Mouse (Mus musculus): Measurements from ENCODE around the gene Maco1. TPM values are rescaled to one million over a fixed set of nuclear protein-coding genes. Genes with fewer than 3 reads are reported as not detected.

Gene Maco1
- total RNA-seq, 2 experiments from 2014 or later = 18.6 to 22.1 TPM

- DNase-seq (ENCODE audit: low spot score) = peak; percentile 65
- intact Hi-C loops (cut with DNase I) = no loop called here
Observed at GRCm38 (mm10) chr4:134779136-134779934, 73.8 kb downstream of the Maco1 start.

GRCm38 (mm10) chr4:134776246-134776645, 76.9 kb downstream of the Maco1 start:
- no peak for DNase-seq (ENCODE audit: low spot score)
- intact Hi-C loops (cut with DNase I) = no loop called here

GRCm38 (mm10) chr4:134775234-134775944, 77.8 kb downstream of the Maco1 start:
- intact Hi-C loops (cut with DNase I) = no loop called here
- no peak for DNase-seq (ENCODE audit: low spot score)

GRCm38 (mm10) chr4:134774126-134774525, 79.0 kb downstream of the Maco1 start:
- DNase-seq (ENCODE audit: low spot score) = no peak
- intact Hi-C loops (cut with DNase I) = no loop called here

GRCm38 (mm10) chr4:134772805-134773674, 80.1 kb downstream of the Maco1 start:
- DNase-seq (ENCODE audit: low spot score) = no peak
- intact Hi-C loops (cut with DNase I) = no loop called here

GRCm38 (mm10) chr4:134769891-134770290, 83.3 kb downstream of the Maco1 start:
- intact Hi-C loops (cut with DNase I) = loop anchor here (5.0 kb wide), 1 partner anchor 68 kb away; the partner anchor contains the start of gene Man1c1

GRCm38 (mm10) chr4:134769081-134769811, 83.9 kb downstream of the Maco1 start:
- intact Hi-C loops (cut with DNase I) = loop anchor here (5.0 kb wide), 1 partner anchor 67 kb away; the partner anchor contains the start of gene Man1c1
- no peak for DNase-seq (ENCODE audit: low spot score)

More at GRCm38 (mm10) chr4:134769891-134770290, 83.3 kb downstream of the Maco1 start:
- no peak for DNase-seq (ENCODE audit: low spot score)

- no peak for DNase-seq (ENCODE audit: low spot score)
- intact Hi-C loops (cut with DNase I) = loop anchor here (5.0 kb wide), 1 partner anchor 66 kb away; the partner anchor contains the start of gene Man1c1
Observed at GRCm38 (mm10) chr4:134768226-134768888, 84.8 kb downstream of the Maco1 start.

- intact Hi-C loops (cut with DNase I) = loop anchor here (5.0 kb wide), 1 partner anchor 65 kb away; the partner anchor contains the start of gene Man1c1
- peak; percentile 73 for DNase-seq (ENCODE audit: low spot score)
Observed at GRCm38 (mm10) chr4:134767426-134768225, 85.5 kb downstream of the Maco1 start, which contains the start of gene Ldlrap1. Gene Ldlrap1 (minus strand): TSS chr4:134768024.

- DNase-seq (ENCODE audit: low spot score) = no peak
- intact Hi-C loops (cut with DNase I) = loop anchor here (5.0 kb wide), 1 partner anchor 65 kb away; the partner anchor contains the start of gene Man1c1
Observed at GRCm38 (mm10) chr4:134766904-134767425, 86.2 kb downstream of the Maco1 start.

- intact Hi-C loops (cut with DNase I) = loop anchor here (5.0 kb wide), 1 partner anchor 64 kb away; the partner anchor contains the start of gene Man1c1
- DNase-seq (ENCODE audit: low spot score) = no peak
Observed at GRCm38 (mm10) chr4:134766277-134766676, 86.9 kb downstream of the Maco1 start.

- DNase-seq (ENCODE audit: low spot score) = no peak
- intact Hi-C loops (cut with DNase I) = no loop called here
Observed at GRCm38 (mm10) chr4:134764333-134764732, 88.8 kb downstream of the Maco1 start.

- intact Hi-C loops (cut with DNase I) = no loop called here
- DNase-seq (ENCODE audit: low spot score) = no peak
Observed at GRCm38 (mm10) chr4:134762360-134762759, 90.8 kb downstream of the Maco1 start.

GRCm38 (mm10) chr4:134760793-134761201, 92.3 kb downstream of the Maco1 start:
- peak; percentile 73 for DNase-seq (ENCODE audit: low spot score)
- intact Hi-C loops (cut with DNase I) = no loop called here

- intact Hi-C loops (cut with DNase I) = no loop called here
- no peak for DNase-seq (ENCODE audit: low spot score)
Observed at GRCm38 (mm10) chr4:134760281-134760680, 92.9 kb downstream of the Maco1 start.

- intact Hi-C loops (cut with DNase I) = no loop called here
- DNase-seq (ENCODE audit: low spot score) = no peak
Observed at GRCm38 (mm10) chr4:134759564-134759963, 93.6 kb downstream of the Maco1 start.

GRCm38 (mm10) chr4:134758922-134759321, 94.2 kb downstream of the Maco1 start:
- no peak for DNase-seq (ENCODE audit: low spot score)
- intact Hi-C loops (cut with DNase I) = no loop called here

Measured in heart, postnatal 25 days (tissue).